Mouse (Mus musculus) forebrain, embryonic 16.5 days (tissue): Measurements from ENCODE around the gene Mettl11b. TPM values are rescaled to one million over a fixed set of nuclear protein-coding genes. Genes with fewer than 3 reads are reported as not detected.

Source experiments
- ATAC-seq: fragments of 200-750 bp; cut with Nextera tagmentation; 2 replicates; pipeline ENCODE4 v1.8.0; 2017; ENCODE audit warnings: mild to moderate bottlenecking, moderate library complexity
- H3K27ac ChIP-seq: fragments of 300-500 bp; sonication (generic); 2 replicates; pipeline ENCODE4 v1.5.1; 2014; ENCODE audit warnings: low read length, control low read depth
- H3K27me3 ChIP-seq: fragments of 300-500 bp; sonication (generic); replicated peaks from 2 replicates; pipeline ENCODE4 v1.6.1; 2014; ENCODE audit warnings: low read length; ENCODE audit not compliant: control insufficient read depth, insufficient read depth
- H3K36me3 ChIP-seq: fragments of 300-500 bp; sonication (generic); 2 replicates; pipeline ENCODE4 v1.6.1; 2014; ENCODE audit not compliant: control insufficient read depth, insufficient read depth
- H3K4me1 ChIP-seq: fragments of 300-500 bp; sonication (generic); replicated peaks from 2 replicates; pipeline ENCODE4 v1.6.1; 2014; ENCODE audit warnings: low read length; ENCODE audit not compliant: control insufficient read depth, insufficient read depth
- H3K4me2 ChIP-seq: fragments of 300-500 bp; sonication (generic); 2 replicates; pipeline ENCODE4 v1.6.1; 2014; ENCODE audit warnings: mild to moderate bottlenecking, low read length, control low read depth
- H3K4me3 ChIP-seq: fragments of 300-500 bp; sonication (generic); replicated peaks from 2 replicates; pipeline ENCODE4 v1.5.1; 2014; ENCODE audit warnings: mild to moderate bottlenecking, low read length, control low read depth
- H3K9ac ChIP-seq: fragments of 300-500 bp; sonication (generic); replicated peaks from 2 replicates; pipeline ENCODE4 v1.6.1; 2014; ENCODE audit warnings: low read depth, low read length, control low read depth
- H3K9me3 ChIP-seq: fragments of 300-500 bp; sonication (generic); 2 replicates; pipeline ENCODE4 v1.6.1; 2016; ENCODE audit warnings: low read length; ENCODE audit not compliant: control insufficient read depth
- WGBS: fragments of 180-500 bp; shearing (Covaris S2); extraction: QIAGEN DNeasy Blood & Tissue Kit; methylation state at CpG from one replicate; pipeline ENCODE4 v1.1.7; 2014; 5-methylcytosine and 5-hydroxymethylcytosine counted together
- polyA plus RNA-seq: library from polyadenylated mRNA; unstranded; fragments of >200 nt; fragmentation: Nextera tagmentation; extraction: Ambion mirVana; gene quantifications from 2 replicates; pipeline ENCODE4 v1.2.1, GENCODE M21; 2015

Mettl11b gene
- polyA plus RNA-seq, 1 experiment from 2014 or later: 0.91 TPM

- Histone ChIP-seq H3K9ac (no peak overlapping the region), H3K4me1 (peaks cover 6% of the 10 kb centered on the region; the same call in 1 of the 2 replicates), H3K36me3 (no peaks in the 10 kb centered on the region), H3K4me3 (no peak overlapping the region), H3K27ac (no peak overlapping the region), H3K4me2 (no peak overlapping the region), H3K9me3 (no peaks in the 10 kb centered on the region), H3K27me3 (no peaks in the 10 kb centered on the region)
- peak; percentile 63; the same call in 1 of the 2 replicates for ATAC-seq
- 55% methylated on average over 7 of the region's 7 CpGs for WGBS
Observed at GRCm38 (mm10) chr1:163657766-163658534, 67.1 kb downstream of the Mettl11b start.

- ATAC-seq: no peak
- Histone ChIP-seq H3K4me3 (no peak overlapping the region), H3K27ac (no peak overlapping the region), H3K4me1 (peaks cover 6% of the 10 kb centered on the region; the same call in 1 of the 2 replicates), H3K36me3 (no peaks in the 10 kb centered on the region), H3K9ac (no peak overlapping the region), H3K27me3 (no peaks in the 10 kb centered on the region), H3K4me2 (no peak overlapping the region), H3K9me3 (no peaks in the 10 kb centered on the region)
- 85% methylated on average over 2 of the region's 2 CpGs for WGBS
Observed at GRCm38 (mm10) chr1:163657056-163657455, 68.0 kb downstream of the Mettl11b start.

GRCm38 (mm10) chr1:163656432-163656831 is 68.6 kb downstream of the Mettl11b start:
- Histone ChIP-seq H3K4me1 (peaks cover 6% of the 10 kb centered on the region; the same call in 1 of the 2 replicates), H3K36me3 (no peaks in the 10 kb centered on the region), H3K9ac (no peak overlapping the region), H3K4me2 (no peak overlapping the region), H3K9me3 (no peaks in the 10 kb centered on the region), H3K27me3 (no peaks in the 10 kb centered on the region), H3K27ac (no peak overlapping the region), H3K4me3 (no peak overlapping the region)
- ATAC-seq: no peak
- 97% methylated on average over 5 of the region's 5 CpGs for WGBS

Other genes starting within 250 kb of the Mettl11b start
- gene Kifap3, start 54.4 kb upstream of the Mettl11b start, polyA plus RNA-seq: 120 and 121 TPM in 2 replicates
- gene Scyl3, start 203.9 kb upstream of the Mettl11b start, polyA plus RNA-seq: 19.2 and 20.7 TPM in 2 replicates